ENCODE assay signal across 1 mouse cellular context in the genomic region with DNA sequence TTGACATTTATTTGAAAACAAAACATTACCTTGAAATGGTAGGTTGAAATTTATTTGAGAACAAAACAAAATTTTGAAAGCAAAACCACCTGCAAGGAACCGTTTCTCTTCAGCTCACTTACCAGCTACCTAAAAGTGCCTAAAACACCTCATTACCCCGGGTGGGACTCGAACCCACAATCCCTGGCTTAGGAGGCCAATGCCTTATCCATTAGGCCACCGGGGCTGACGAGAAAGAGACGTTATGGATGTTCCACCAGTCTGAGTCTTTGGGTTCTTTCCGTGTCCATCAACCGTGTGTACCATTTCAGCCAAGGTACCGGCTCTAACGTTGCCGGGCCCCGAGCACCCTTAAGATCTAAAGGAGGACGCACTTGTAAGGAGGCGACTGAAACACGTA.
TF ChIP-seq lines count a peak whose summit lies in the region.

No protein-coding gene starts in this region.

TF ChIP-seq in C2C12, 6 proteins besides CTCF, POLR2A, EP300 and RAD21:
- peak; percentile 18 for TF ChIP-seq CEBPB (IDR thresholded peaks at IDR 0.05; ENCODE audit: low read depth)
- no peak for TF ChIP-seq MYOG (IDR thresholded peaks at IDR 0.05; ENCODE audit: control insufficient read depth, extremely low read depth, insufficient read length)
